Mouse (Mus musculus): ENCODE results near the gene Xirp1.
"Not testable (repeated sequence)": the region's sequence is repeated elsewhere in the genome, so short reads cannot be mapped to it uniquely, and the experiment has no call there.

Gene Xirp1

GRCm38 (mm10) chr9:120016956-120017355, 6.4 kb downstream of the Xirp1 start:
- DNase-seq, result no peak

GRCm38 (mm10) chr9:120014828-120015227, 8.6 kb downstream of the Xirp1 start:
- DNase-seq, result no peak

GRCm38 (mm10) chr9:120013251-120013820, 10.1 kb downstream of the Xirp1 start:
- no peak for DNase-seq

- no peak for DNase-seq
Observed at GRCm38 (mm10) chr9:120012781-120013180, 10.6 kb downstream of the Xirp1 start.

- not testable (repeated sequence) for DNase-seq
Observed at GRCm38 (mm10) chr9:120012161-120012560, 11.2 kb downstream of the Xirp1 start.

- peak; percentile 80 to 81 for DNase-seq
Observed at GRCm38 (mm10) chr9:120011533-120011932, 11.9 kb downstream of the Xirp1 start.

GRCm38 (mm10) chr9:120010781-120011511, 12.5 kb downstream of the Xirp1 start:
- DNase-seq, result peak; percentile 98

- DNase-seq, result no peak
Observed at GRCm38 (mm10) chr9:120009871-120010270, 13.5 kb downstream of the Xirp1 start.

GRCm38 (mm10) chr9:120009226-120009841, 14.1 kb downstream of the Xirp1 start:
- DNase-seq, result no peak

GRCm38 (mm10) chr9:120007833-120008232, 15.6 kb downstream of the Xirp1 start:
- no peak for DNase-seq

- DNase-seq, result no peak
Observed at GRCm38 (mm10) chr9:120005936-120006335, 17.5 kb downstream of the Xirp1 start.

- DNase-seq, result no peak
Observed at GRCm38 (mm10) chr9:120002893-120003292, 20.5 kb downstream of the Xirp1 start.

GRCm38 (mm10) chr9:120001945-120002725, 21.3 kb downstream of the Xirp1 start:
- DNase-seq, result no peak

GRCm38 (mm10) chr9:120000761-120001160, 22.6 kb downstream of the Xirp1 start:
- no peak for DNase-seq

GRCm38 (mm10) chr9:119999636-120000035, 23.8 kb downstream of the Xirp1 start:
- no peak for DNase-seq

GRCm38 (mm10) chr9:119998776-119999175, 24.6 kb downstream of the Xirp1 start:
- DNase-seq, result no peak

GRCm38 (mm10) chr9:119996080-119996479, 27.3 kb downstream of the Xirp1 start:
- DNase-seq, result no peak

- DNase-seq, result no peak
Observed at GRCm38 (mm10) chr9:119994207-119994606, 29.2 kb downstream of the Xirp1 start.

GRCm38 (mm10) chr9:119993092-119993844, 30.1 kb downstream of the Xirp1 start:
- DNase-seq, result no peak

GRCm38 (mm10) chr9:119991310-119991709, 32.1 kb downstream of the Xirp1 start:
- no peak for DNase-seq

- no peak for DNase-seq
Observed at GRCm38 (mm10) chr9:119988304-119988703, 35.1 kb downstream of the Xirp1 start.

- DNase-seq, result no peak
Observed at GRCm38 (mm10) chr9:119985881-119986574, 37.4 kb downstream of the Xirp1 start.
